Mouse (Mus musculus): ENCODE measurements around the gene Lrrc73. TPM values are rescaled to one million over a fixed set of nuclear protein-coding genes. Genes with fewer than 3 reads are reported as not detected.

Lrrc73 gene
- total RNA-seq (2014; fragmentation: Nextera tagmentation) = 0.38 TPM in 1 of 2 replicates, not detected in the other
- 0.27 and 0.70 TPM in 2 replicates for total RNA-seq (2017)
- polyA plus RNA-seq (2012) = 1.5 and 2.4 TPM in 2 replicates

- Histone ChIP-seq H3K9me3 (replicated peaks) (peaks cover 3% of the 10 kb centered on the region), H3K27me3 (ENCODE audit: insufficient read depth, low read length) (peaks cover 7% of the 10 kb centered on the region; the same call in 1 of the 2 replicates), H3K4me3 (ENCODE audit: low read depth, low read length) (peak within 1 kb of the TSS; percentile 69), H3K4me1 (ENCODE audit: insufficient read depth, low read depth, low read length) (peaks cover 66% of the 10 kb centered on the region), H3K36me3 (replicated peaks) (peaks cover 88% of the 10 kb centered on the region)
- DNase-seq (ENCODE audit: low spot score) (peak; percentile 76), ATAC-seq (ENCODE audit: extremely low read depth, insufficient number of reproducible peaks, low FRiP score, poor library complexity, severe bottlenecking) (no peak)
- no peak for TF ChIP-seq CTCF (IDR thresholded peaks at IDR 0.05; ENCODE audit: low read depth, low read length)
- no peak for TF ChIP-seq POLR2AphosphoS5 (IDR thresholded peaks at IDR 0.05; ENCODE audit: insufficient replicate concordance, low read depth, low read length)
Observed at GRCm38 (mm10) chr17:46253452-46254084, at the start of gene Lrrc73. Lrrc73 (plus strand) TSS chr17:46253531.

- no peak for TF ChIP-seq GATA1 (IDR thresholded peaks at IDR 0.05; ENCODE audit: borderline replicate concordance, low read length)
- no peak for TF ChIP-seq TAL1 (conservative IDR thresholded peaks at IDR 0.05; ENCODE audit: low read depth, low read length)
- no peak for TF ChIP-seq POLR2AphosphoS5 (IDR thresholded peaks at IDR 0.05; ENCODE audit: insufficient replicate concordance, low read depth, low read length)
- no peak for TF ChIP-seq GATA2 (IDR thresholded peaks at IDR 0.05; ENCODE audit: borderline replicate concordance, low read depth, low read length)
- no peak for TF ChIP-seq CTCF (IDR thresholded peaks at IDR 0.05; ENCODE audit: low read depth, low read length)
- Histone ChIP-seq H3K27me3 (ENCODE audit: insufficient read depth, low read length) (no peaks in the 10 kb centered on the region), H3K4me1 (ENCODE audit: insufficient read depth, low read depth, low read length) (peaks cover 28% of the 10 kb centered on the region), H3K36me3 (replicated peaks) (peaks cover 64% of the 10 kb centered on the region), H3K9me3 (replicated peaks) (no peaks in the 10 kb centered on the region), H3K4me3 (ENCODE audit: low read depth, low read length) (no peak overlapping the region)
- no peak for DNase-seq (ENCODE audit: low spot score)
- ATAC-seq (ENCODE audit: extremely low read depth, insufficient number of reproducible peaks, low FRiP score, poor library complexity, severe bottlenecking) = no peak
Observed at GRCm38 (mm10) chr17:46206676-46207075, 46.7 kb upstream of the Lrrc73 start.

GRCm38 (mm10) chr17:46210550-46210949, 42.8 kb upstream of the Lrrc73 start:
- Histone ChIP-seq H3K36me3 (replicated peaks) (peaks cover 82% of the 10 kb centered on the region), H3K9me3 (replicated peaks) (no peaks in the 10 kb centered on the region), H3K4me3 (ENCODE audit: low read depth, low read length) (no peak overlapping the region), H3K27me3 (ENCODE audit: insufficient read depth, low read length) (no peaks in the 10 kb centered on the region), H3K4me1 (ENCODE audit: insufficient read depth, low read depth, low read length) (peaks cover 13% of the 10 kb centered on the region)
- DNase-seq (ENCODE audit: low spot score) (no peak), ATAC-seq (ENCODE audit: extremely low read depth, insufficient number of reproducible peaks, low FRiP score, poor library complexity, severe bottlenecking) (no peak)
- TF ChIP-seq GATA1 (IDR thresholded peaks at IDR 0.05; ENCODE audit: borderline replicate concordance, low read length) = no peak
- no peak for TF ChIP-seq TAL1 (conservative IDR thresholded peaks at IDR 0.05; ENCODE audit: low read depth, low read length)

- H3K9me3 ChIP-seq (replicated peaks) = no peaks in the 10 kb centered on the region
- ATAC-seq (ENCODE audit: extremely low read depth, insufficient number of reproducible peaks, low FRiP score, poor library complexity, severe bottlenecking) (no peak), DNase-seq (ENCODE audit: low spot score) (no peak)
- no peak overlapping the region for H3K4me3 ChIP-seq (ENCODE audit: low read depth, low read length)
- H3K27me3 ChIP-seq (ENCODE audit: insufficient read depth, low read length) = no peaks in the 10 kb centered on the region
- no peaks in the 10 kb centered on the region; the same call in 1 of the 2 replicates for H3K4me1 ChIP-seq (ENCODE audit: insufficient read depth, low read depth, low read length)
- H3K36me3 ChIP-seq (replicated peaks) = peaks cover 100% of the 10 kb centered on the region
- TF ChIP-seq POLR2AphosphoS5 (IDR thresholded peaks at IDR 0.05; ENCODE audit: insufficient replicate concordance, low read depth, low read length) = no peak
- no peak for TF ChIP-seq GATA2 (IDR thresholded peaks at IDR 0.05; ENCODE audit: borderline replicate concordance, low read depth, low read length)
- no peak for TF ChIP-seq TAL1 (conservative IDR thresholded peaks at IDR 0.05; ENCODE audit: low read depth, low read length)
- TF ChIP-seq CTCF (IDR thresholded peaks at IDR 0.05; ENCODE audit: low read depth, low read length) = no peak
- TF ChIP-seq GATA1 (IDR thresholded peaks at IDR 0.05; ENCODE audit: borderline replicate concordance, low read length) = no peak
Observed at GRCm38 (mm10) chr17:46221601-46222000, 31.7 kb upstream of the Lrrc73 start.

DNA sequence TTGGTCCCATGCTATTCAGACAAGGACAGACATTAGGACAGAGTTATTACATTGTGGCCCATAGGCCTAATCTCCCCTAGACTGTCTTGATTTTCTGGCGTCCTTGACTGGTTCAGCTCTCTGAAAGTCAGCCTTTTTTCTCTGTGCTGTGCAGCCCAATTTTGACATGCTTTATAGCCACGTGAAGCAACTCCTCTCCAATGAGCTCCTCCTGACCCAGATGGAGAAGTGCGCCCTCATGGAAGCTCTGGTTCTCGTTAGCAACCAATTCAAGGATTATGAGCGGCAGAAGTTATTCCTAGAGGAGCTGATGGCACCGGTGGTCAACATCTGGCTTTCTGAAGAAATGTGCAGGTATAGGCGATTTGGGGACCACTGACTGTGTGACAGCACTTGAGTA, 25.8 kb upstream of the Lrrc73 start:
- no peak for DNase-seq (ENCODE audit: low spot score)
- ATAC-seq (ENCODE audit: extremely low read depth, insufficient number of reproducible peaks, low FRiP score, poor library complexity, severe bottlenecking) = no peak
- Histone ChIP-seq H3K36me3 (replicated peaks) (peaks cover 93% of the 10 kb centered on the region), H3K4me3 (ENCODE audit: low read depth, low read length) (no peak overlapping the region), H3K9me3 (replicated peaks) (no peaks in the 10 kb centered on the region), H3K4me1 (ENCODE audit: insufficient read depth, low read depth, low read length) (no peaks in the 10 kb centered on the region), H3K27me3 (ENCODE audit: insufficient read depth, low read length) (no peaks in the 10 kb centered on the region)
- TF ChIP-seq GATA1 (IDR thresholded peaks at IDR 0.05; ENCODE audit: borderline replicate concordance, low read length) (no peak), TAL1 (conservative IDR thresholded peaks at IDR 0.05; ENCODE audit: low read depth, low read length) (no peak), POLR2AphosphoS5 (IDR thresholded peaks at IDR 0.05; ENCODE audit: insufficient replicate concordance, low read depth, low read length) (no peak), CTCF (IDR thresholded peaks at IDR 0.05; ENCODE audit: low read depth, low read length) (no peak), GATA2 (IDR thresholded peaks at IDR 0.05; ENCODE audit: borderline replicate concordance, low read depth, low read length) (no peak)

DNA sequence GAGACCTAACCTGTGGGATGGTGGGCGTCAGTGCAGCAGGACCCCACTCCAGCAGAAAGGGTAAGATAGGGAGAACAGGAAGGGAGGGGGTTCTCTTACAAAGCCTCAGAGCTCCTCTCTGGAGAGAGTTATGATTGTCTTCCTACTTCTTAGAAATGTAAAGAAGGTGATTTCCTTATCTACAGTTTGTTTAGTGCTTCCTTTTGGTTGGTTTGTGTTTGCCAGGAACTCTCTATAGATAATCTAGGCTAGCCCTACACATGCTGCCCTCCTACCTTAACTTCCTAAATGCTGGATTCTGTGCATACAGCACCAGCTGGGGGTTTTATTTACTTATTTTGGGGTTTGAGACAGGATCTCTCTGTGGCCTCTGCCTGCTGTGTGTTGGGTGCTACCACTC, 17.3 kb upstream of the Lrrc73 start:
- Histone ChIP-seq H3K27me3 (ENCODE audit: insufficient read depth, low read length) (no peaks in the 10 kb centered on the region), H3K4me1 (ENCODE audit: insufficient read depth, low read depth, low read length) (peaks cover 40% of the 10 kb centered on the region), H3K9me3 (replicated peaks) (no peaks in the 10 kb centered on the region), H3K4me3 (ENCODE audit: low read depth, low read length) (no peak overlapping the region), H3K36me3 (replicated peaks) (peaks cover 87% of the 10 kb centered on the region)
- no peak for DNase-seq (ENCODE audit: low spot score)
- ATAC-seq (ENCODE audit: extremely low read depth, insufficient number of reproducible peaks, low FRiP score, poor library complexity, severe bottlenecking) = no peak
- TF ChIP-seq GATA1 (IDR thresholded peaks at IDR 0.05; ENCODE audit: borderline replicate concordance, low read length) (no peak), TAL1 (conservative IDR thresholded peaks at IDR 0.05; ENCODE audit: low read depth, low read length) (no peak), GATA2 (IDR thresholded peaks at IDR 0.05; ENCODE audit: borderline replicate concordance, low read depth, low read length) (no peak), CTCF (IDR thresholded peaks at IDR 0.05; ENCODE audit: low read depth, low read length) (no peak), POLR2AphosphoS5 (IDR thresholded peaks at IDR 0.05; ENCODE audit: insufficient replicate concordance, low read depth, low read length) (no peak)

All from G1E (cell line).